Mouse (Mus musculus) liver, adult 10 weeks (tissue): ENCODE measurements around the gene Hist1h3i. TPM values are rescaled to one million over a fixed set of nuclear protein-coding genes. Genes with fewer than 3 reads are reported as not detected.

Experiments
- polyA plus RNA-seq: library from polyadenylated mRNA; stranded (reverse); fragments of 350-450 nt; fragmentation: Illumina TruSeq; extraction: RNeasy Lipid Tissue Mini Kit (QIAGEN cat#74804); gene quantifications from one replicate; pipeline ENCODE4 v1.2.3, GENCODE M21; 2014; ENCODE audit warnings: low read depth, low replicate concordance

Hist1h3i gene
- polyA plus RNA-seq, result not detected

DNA sequence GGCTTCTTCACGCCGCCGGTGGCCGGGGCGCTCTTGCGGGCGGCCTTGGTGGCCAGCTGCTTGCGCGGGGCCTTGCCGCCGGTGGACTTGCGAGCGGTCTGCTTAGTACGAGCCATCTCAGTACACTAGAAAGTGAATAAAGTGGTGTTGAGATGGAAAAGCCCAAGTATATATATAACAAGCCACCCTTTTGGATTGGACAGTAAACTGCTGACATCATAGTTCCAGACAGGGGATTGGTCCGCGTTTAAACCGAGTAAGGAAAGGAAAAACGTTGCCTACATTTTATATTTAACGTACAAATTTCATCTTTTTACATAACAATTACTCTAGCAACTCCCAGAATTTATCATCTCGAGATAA lies at the start of gene Hist1h3i:
Hist1h3i (minus strand) TSS at position 116 of the 363 bp plus-strand sequence.

DNA sequence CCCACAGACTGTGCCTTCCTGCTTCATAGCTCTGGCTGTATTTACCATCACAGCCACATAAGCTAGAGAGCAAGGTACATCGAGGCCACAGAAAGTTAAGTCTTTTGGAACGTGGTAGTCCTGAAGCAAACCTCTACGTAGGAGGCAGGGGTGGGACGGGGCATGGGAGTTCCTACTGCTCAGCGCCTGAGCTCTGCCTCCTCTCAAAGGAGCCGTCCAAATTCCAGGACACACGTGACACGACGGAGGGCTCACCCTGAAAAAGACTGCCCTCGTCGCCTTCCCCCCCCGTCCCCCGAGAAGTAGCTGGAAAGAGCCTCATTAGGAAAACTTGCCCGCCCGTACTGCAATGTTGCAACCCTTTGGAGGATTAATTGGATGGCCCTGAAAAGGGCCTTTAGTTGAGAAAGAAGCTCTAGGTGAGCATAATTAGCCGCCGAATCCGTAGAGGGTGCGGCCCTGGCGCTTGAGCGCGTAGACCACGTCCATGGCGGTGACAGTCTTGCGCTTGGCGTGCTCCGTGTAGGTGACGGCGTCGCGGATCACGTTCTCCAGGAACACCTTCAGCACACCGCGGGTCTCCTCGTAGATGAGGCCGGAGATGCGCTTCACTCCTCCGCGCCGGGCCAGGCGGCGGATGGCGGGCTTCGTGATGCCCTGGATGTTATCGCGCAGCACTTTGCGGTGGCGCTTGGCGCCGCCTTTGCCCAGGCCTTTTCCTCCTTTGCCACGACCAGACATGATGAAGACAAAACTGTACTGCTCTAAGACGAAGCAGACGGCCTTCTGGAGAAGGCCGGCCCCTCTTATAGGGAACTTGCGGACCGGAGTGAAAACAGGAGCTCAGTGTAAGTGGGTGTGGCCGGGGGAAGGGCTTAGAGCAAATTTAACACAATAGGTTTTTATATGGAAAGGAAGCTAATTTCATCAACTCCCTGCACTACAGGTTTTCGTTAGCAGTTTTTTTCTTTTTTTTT lies 48.5 kb upstream of the Hist1h3i start, which contains the start of gene Hist1h4n:
Hist1h4n (minus strand) TSS at position 779 of the 977 bp plus-strand sequence.

DNA sequence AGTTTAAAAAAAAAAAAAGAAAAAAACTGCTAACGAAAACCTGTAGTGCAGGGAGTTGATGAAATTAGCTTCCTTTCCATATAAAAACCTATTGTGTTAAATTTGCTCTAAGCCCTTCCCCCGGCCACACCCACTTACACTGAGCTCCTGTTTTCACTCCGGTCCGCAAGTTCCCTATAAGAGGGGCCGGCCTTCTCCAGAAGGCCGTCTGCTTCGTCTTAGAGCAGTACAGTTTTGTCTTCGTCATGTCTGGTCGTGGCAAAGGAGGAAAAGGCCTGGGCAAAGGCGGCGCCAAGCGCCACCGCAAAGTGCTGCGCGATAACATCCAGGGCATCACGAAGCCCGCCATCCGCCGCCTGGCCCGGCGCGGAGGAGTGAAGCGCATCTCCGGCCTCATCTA lies 28.4 kb upstream of the Hist1h3i start, which contains the start of gene Hist1h4m:
Hist1h4m (plus strand) TSS at position 208 of the 400 bp plus-strand sequence.

DNA sequence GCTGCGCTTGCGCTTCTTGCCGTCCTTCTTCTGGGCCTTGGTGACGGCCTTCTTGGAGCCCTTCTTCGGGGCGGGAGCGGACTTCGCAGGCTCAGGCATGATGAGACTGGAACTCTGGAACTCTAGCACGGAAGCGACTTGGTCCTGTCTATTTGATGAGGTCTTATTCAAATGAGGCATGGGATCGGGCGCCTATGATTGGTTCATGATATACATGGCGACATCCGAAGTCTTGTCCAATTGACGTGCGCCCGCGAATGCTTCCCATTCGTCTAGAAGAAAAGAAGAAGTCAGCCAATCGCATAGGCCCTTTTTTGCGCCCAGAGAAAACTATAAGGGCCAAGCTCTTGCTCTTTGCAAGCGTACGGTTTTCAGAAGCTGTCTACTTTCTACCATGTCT lies 26.9 kb upstream of the Hist1h3i start, which contains the start of the genes Hist1h2bq and Hist1h2ao:
Hist1h2bq (minus strand) TSS at position 125 of the 400 bp plus-strand sequence.
Hist1h2ao (plus strand) TSS at position 393 of the 400 bp plus-strand sequence.

DNA sequence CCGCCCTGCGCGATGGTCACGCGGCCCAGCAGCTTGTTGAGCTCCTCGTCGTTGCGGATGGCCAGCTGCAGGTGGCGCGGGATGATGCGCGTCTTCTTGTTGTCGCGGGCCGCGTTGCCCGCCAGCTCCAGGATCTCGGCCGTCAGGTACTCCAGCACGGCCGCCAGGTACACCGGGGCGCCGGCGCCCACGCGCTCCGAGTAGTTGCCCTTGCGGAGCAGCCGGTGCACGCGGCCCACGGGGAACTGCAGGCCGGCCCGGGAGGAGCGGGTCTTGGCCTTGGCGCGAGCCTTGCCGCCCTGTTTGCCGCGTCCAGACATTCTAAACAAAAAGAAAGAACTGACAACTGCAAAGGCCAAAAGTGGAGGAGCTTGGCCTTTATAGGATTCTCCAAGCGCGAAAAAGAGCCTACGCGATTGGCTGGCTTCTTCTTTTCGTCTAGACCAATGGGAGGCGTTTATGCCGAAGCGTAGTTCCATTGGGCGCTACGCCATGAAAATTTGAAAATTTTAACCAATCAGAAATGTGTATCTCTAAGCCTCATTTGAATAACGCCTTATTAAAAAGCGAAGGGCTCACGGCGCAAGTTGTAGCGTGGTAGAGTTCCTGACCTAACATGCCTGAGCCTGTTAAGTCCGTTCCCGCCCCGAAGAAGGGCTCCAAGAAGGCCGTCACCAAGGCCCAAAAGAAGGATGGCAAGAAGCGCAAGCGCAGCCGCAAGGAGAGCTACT lies 3.9 kb upstream of the Hist1h3i start, which contains the start of the genes Hist1h2an and Hist1h2bp:
Hist1h2an (minus strand) TSS at position 320 of the 731 bp plus-strand sequence.
Hist1h2bp (plus strand) TSS at position 563 of the 731 bp plus-strand sequence.

DNA sequence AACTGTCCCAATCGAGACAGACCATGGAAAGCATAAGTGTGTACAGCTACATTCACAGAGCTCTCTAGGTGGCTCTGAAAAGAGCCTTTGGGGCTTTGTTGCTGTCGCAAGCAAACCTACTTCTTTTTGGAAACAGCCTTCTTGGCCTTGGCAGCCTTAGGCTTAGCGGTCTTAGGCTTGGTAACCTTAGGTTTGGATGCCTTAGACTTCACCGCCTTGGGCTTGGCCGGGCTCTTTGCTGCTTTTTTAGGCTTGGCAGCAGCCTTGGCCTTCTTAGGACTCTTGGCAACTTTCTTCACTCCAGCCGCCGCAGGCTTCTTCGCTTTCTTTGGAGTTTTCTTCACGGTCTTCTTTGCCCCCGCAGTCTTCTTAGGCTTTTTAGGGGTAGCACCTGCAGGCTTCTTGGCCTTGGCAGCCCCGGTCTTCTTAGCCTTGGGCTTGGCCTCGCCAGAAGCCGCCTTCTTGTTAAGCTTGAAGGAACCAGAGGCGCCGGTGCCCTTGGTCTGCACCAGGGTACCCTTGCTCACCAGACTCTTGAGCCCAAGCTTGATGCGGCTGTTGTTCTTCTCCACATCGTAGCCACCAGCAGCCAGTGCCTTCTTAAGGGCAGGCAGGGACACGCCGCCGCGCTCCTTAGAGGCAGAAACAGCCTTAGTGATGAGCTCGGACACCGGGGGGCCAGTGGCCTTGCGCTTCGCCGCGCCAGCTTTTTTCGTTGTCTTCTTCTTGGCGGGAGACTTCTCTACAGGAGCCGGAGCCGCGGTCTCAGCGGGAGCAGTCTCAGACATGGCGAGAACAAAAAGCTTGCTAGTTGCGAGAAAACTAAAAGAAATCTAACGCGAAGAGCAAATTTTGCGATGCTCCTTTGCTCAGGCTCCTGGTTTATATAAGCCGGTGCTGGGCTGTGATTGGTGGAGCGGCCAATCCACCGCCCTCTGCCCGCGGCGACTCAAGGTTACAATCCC lies 3.1 kb downstream of the Hist1h3i start, which contains the start of gene Hist1h1b:
Hist1h1b (minus strand) TSS at position 859 of the 965 bp plus-strand sequence.

DNA sequence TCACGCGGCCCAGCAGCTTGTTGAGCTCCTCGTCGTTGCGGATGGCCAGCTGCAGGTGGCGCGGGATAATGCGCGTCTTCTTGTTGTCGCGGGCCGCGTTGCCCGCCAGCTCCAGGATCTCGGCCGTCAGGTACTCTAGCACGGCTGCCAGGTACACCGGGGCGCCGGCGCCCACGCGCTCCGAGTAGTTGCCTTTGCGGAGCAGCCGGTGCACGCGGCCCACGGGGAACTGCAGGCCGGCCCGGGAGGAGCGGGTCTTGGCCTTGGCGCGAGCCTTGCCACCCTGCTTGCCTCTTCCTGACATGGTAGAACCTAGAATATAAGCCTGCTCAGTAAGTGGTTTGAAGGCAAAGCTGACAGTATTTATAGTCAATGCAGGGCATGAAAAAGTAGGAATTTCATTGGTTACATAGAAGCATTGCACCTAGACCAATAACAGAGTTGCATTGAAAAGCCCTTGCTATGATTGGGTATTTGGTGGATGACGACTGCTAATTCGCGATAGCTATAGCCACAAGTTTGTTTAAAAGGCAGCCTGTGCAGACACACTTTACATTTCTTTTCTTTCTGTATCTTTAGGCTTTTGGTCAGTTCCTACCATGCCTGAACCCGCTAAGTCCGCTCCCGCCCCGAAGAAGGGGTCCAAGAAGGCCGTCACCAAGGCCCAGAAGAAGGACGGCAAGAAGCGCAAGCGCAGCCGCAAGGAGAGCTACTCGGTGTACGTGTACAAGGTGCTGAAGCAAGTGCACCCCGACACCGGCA lies 29.5 kb downstream of the Hist1h3i start, which contains the start of the genes Hist1h2ak and Hist1h2bn:
Hist1h2ak (minus strand) TSS at position 304 of the 762 bp plus-strand sequence.
Hist1h2bn (plus strand) TSS at position 600 of the 762 bp plus-strand sequence.

DNA sequence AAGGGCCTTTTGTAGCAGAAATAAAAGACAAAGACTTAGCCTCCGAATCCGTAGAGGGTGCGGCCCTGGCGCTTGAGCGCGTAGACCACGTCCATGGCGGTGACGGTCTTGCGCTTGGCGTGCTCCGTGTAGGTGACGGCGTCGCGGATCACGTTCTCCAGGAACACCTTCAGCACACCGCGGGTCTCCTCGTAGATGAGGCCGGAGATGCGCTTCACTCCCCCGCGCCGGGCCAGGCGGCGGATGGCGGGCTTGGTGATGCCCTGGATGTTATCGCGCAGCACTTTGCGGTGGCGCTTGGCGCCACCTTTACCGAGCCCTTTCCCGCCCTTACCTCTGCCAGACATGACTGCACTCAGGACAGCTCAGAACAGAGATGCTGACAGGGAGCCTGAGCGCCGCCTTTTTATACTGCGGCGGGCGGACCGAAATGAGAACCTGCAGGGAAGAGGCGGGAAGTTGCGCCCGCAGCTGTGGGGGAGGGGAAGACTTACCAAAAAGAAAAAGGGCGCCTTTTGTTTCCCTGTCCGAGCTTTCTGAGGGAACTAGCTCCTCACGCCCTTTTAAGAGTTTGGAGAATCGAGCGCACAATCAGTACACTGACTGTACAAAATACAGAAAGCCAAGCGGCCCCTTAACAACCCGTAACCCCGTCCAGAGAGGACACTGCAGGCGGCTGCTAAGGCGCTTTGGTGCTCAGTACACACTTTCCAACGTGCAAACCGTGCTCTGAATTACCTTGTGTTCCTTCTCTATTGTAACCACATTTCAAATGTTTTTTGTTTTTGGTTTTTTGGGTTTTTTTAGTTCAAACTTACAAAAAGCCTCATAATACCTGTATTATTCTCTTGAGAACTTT lies 32.8 kb downstream of the Hist1h3i start, which contains the start of gene Hist1h4k:
Hist1h4k (minus strand) TSS at position 347 of the 859 bp plus-strand sequence.

DNA sequence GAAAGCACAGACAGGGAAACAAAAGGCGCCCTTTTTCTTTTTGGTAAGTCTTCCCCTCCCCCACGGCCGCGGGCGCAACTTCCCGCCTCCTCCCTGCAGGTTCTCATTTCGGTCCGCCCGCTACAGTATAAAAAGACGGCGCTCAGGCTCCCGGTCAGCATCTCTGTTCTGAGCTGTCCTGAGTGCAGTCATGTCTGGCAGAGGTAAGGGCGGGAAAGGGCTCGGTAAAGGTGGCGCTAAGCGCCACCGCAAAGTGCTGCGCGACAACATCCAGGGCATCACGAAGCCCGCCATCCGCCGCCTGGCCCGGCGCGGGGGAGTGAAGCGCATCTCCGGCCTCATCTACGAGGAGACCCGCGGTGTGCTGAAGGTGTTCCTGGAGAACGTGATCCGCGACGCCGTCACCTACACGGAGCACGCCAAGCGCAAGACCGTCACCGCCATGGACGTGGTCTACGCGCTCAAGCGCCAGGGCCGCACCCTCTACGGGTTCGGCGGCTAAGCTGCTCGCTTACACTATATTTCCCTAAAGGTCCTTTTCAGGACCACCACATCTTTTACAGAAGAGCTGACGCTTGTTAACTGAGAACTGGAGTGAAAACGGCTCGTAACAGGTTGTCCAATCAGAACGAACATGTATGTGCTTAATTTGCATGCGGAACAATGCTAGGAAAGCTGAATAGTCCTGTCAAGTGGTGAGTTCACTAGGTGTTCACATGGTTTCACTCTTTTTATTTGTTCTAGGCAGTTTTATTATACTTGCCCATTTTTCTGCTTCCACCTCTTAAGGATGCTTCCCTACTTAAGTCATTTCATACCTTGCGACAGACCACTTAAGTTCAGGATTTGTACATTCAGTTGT lies 48.0 kb downstream of the Hist1h3i start, which contains the start of gene Hist1h4j:
Hist1h4j (plus strand) TSS at position 159 of the 862 bp plus-strand sequence.

Other genes with a start within 250 kb of the Hist1h3i start
- gene Olfr1366, start 240.6 kb downstream of the Hist1h3i start, polyA plus RNA-seq, result not detected
- not detected for gene Olfr1535, start 223.5 kb downstream of the Hist1h3i start, polyA plus RNA-seq
- not detected for gene Olfr1364, start 201.6 kb downstream of the Hist1h3i start, polyA plus RNA-seq
- gene Olfr1362, start 169.3 kb downstream of the Hist1h3i start, polyA plus RNA-seq, result not detected
- gene Olfr11, start 140.9 kb downstream of the Hist1h3i start, polyA plus RNA-seq, result not detected
- not detected for gene Olfr1361, start 120.0 kb downstream of the Hist1h3i start, polyA plus RNA-seq
- gene Olfr1360, start 106.0 kb downstream of the Hist1h3i start, polyA plus RNA-seq, result not detected
- not detected for gene Olfr1359, start 85.3 kb downstream of the Hist1h3i start, polyA plus RNA-seq
- not detected for gene Hist1h2bl, start 67.2 kb downstream of the Hist1h3i start, polyA plus RNA-seq
- gene Hist1h2ai, start 66.9 kb downstream of the Hist1h3i start, polyA plus RNA-seq, result not detected
- gene Hist1h3h, start 65.7 kb downstream of the Hist1h3i start, polyA plus RNA-seq, result not detected
- gene Hist1h2bm, start 61.3 kb downstream of the Hist1h3i start, polyA plus RNA-seq, result not detected
- gene Hist1h4j, start 48.3 kb downstream of the Hist1h3i start, polyA plus RNA-seq, result 0.58 TPM
- not detected for gene Hist1h4k, start 32.9 kb downstream of the Hist1h3i start, polyA plus RNA-seq
- not detected for gene Hist1h2ak, start 29.5 kb downstream of the Hist1h3i start, polyA plus RNA-seq
- not detected for gene Hist1h2bn, start 29.2 kb downstream of the Hist1h3i start, polyA plus RNA-seq
- gene Hist1h1b, start 2.7 kb downstream of the Hist1h3i start, polyA plus RNA-seq, result not detected
- gene Hist1h2an, start 3.8 kb upstream of the Hist1h3i start, polyA plus RNA-seq, result not detected
- not detected for gene Hist1h2bp, start 4.1 kb upstream of the Hist1h3i start, polyA plus RNA-seq
- not detected for gene Hist1h2bq, start 26.8 kb upstream of the Hist1h3i start, polyA plus RNA-seq
- not detected for gene Hist1h2ao, start 27.1 kb upstream of the Hist1h3i start, polyA plus RNA-seq
- not detected for gene Hist1h4m, start 28.4 kb upstream of the Hist1h3i start, polyA plus RNA-seq
- not detected for gene Hist1h4n, start 48.8 kb upstream of the Hist1h3i start, polyA plus RNA-seq
- not detected for gene Hist1h2ap, start 50.1 kb upstream of the Hist1h3i start, polyA plus RNA-seq
- gene Hist1h2br, start 50.4 kb upstream of the Hist1h3i start, polyA plus RNA-seq, result not detected
- gene Zfp184, start 161.7 kb upstream of the Hist1h3i start, polyA plus RNA-seq, result not detected
- gene Pom121l2, start 197.8 kb upstream of the Hist1h3i start, polyA plus RNA-seq, result not detected
- 0.42 TPM for gene Prss16, start 226.4 kb upstream of the Hist1h3i start, polyA plus RNA-seq